Mouse (Mus musculus) gastrocnemius, postnatal 4 days (tissue): ENCODE measurements around the gene Pde7b. TPM values are rescaled to one million over a fixed set of nuclear protein-coding genes. Genes with fewer than 3 reads are reported as not detected.

ENCODE experiments used
- DNase-seq, 2 experiments: peaks; one replicate each; pipeline ENCODE4 v3.0.0; 2021 to 2022; ENCODE audit warnings: low spot score in 2 of 2, mixed read lengths in 2 of 2
- total RNA-seq, 2 experiments: library from RNA; stranded (reverse); gene quantifications; 2 replicates each; pipeline ENCODE4 v1.2.3; 2021

Gene Pde7b
- total RNA-seq, 2 experiments from 2014 or later = 28.6 to 29.3 TPM

GRCm38 (mm10) chr10:20504800-20505199 lies 220.1 kb downstream of the Pde7b start:
- DNase-seq = no peak

- no peak for DNase-seq
These were observed 221.4 kb downstream of the Pde7b start for GRCm38 (mm10) chr10:20503265-20504025.

GRCm38 (mm10) chr10:20501221-20501620 lies 223.7 kb downstream of the Pde7b start:
- no peak for DNase-seq

- no peak for DNase-seq
These were observed 229.8 kb downstream of the Pde7b start for GRCm38 (mm10) chr10:20495051-20495450.

GRCm38 (mm10) chr10:20493826-20494455 lies 230.9 kb downstream of the Pde7b start:
- DNase-seq = no peak

GRCm38 (mm10) chr10:20492216-20492964 lies 232.5 kb downstream of the Pde7b start:
- no peak for DNase-seq

GRCm38 (mm10) chr10:20490775-20491174 lies 234.1 kb downstream of the Pde7b start:
- no peak for DNase-seq

GRCm38 (mm10) chr10:20490281-20490680 lies 234.6 kb downstream of the Pde7b start:
- no peak for DNase-seq

- peak in 1 of 2 experiments; percentile 31 for DNase-seq
These were observed 238.2 kb downstream of the Pde7b start for GRCm38 (mm10) chr10:20486461-20487253.

GRCm38 (mm10) chr10:20485816-20486215 lies 239.1 kb downstream of the Pde7b start:
- DNase-seq = no peak

GRCm38 (mm10) chr10:20479481-20479880 lies 245.4 kb downstream of the Pde7b start:
- DNase-seq = no peak

GRCm38 (mm10) chr10:20478456-20478855 lies 246.4 kb downstream of the Pde7b start:
- no peak for DNase-seq

GRCm38 (mm10) chr10:20474831-20475230 lies 250.0 kb downstream of the Pde7b start:
- DNase-seq = no peak

- DNase-seq = no peak
These were observed 250.8 kb downstream of the Pde7b start for GRCm38 (mm10) chr10:20474036-20474435.

- no peak for DNase-seq
These were observed 251.4 kb downstream of the Pde7b start for GRCm38 (mm10) chr10:20473505-20473904.

GRCm38 (mm10) chr10:20472007-20472406 lies 252.9 kb downstream of the Pde7b start:
- no peak for DNase-seq

- DNase-seq = no peak
These were observed 260.2 kb downstream of the Pde7b start for GRCm38 (mm10) chr10:20464631-20465030.

- DNase-seq = no peak
These were observed 260.9 kb downstream of the Pde7b start for GRCm38 (mm10) chr10:20463941-20464340.

- DNase-seq = no peak
These were observed 262.3 kb downstream of the Pde7b start for GRCm38 (mm10) chr10:20462596-20462995.

GRCm38 (mm10) chr10:20459657-20460350 lies 265.1 kb downstream of the Pde7b start:
- no peak for DNase-seq

GRCm38 (mm10) chr10:20459160-20459559 lies 265.7 kb downstream of the Pde7b start:
- DNase-seq = no peak
